Mouse (Mus musculus) right cerebral cortex, postnatal 4 days (tissue): ENCODE data around the gene Mcm2.
A peak's percentile ranks its signal among the peaks of the same experiment; 100 is the strongest.

Experiments
- DNase-seq: peaks from one replicate; pipeline ENCODE4 v3.0.0-alpha.2; 2022

The Mcm2 gene

DNA sequence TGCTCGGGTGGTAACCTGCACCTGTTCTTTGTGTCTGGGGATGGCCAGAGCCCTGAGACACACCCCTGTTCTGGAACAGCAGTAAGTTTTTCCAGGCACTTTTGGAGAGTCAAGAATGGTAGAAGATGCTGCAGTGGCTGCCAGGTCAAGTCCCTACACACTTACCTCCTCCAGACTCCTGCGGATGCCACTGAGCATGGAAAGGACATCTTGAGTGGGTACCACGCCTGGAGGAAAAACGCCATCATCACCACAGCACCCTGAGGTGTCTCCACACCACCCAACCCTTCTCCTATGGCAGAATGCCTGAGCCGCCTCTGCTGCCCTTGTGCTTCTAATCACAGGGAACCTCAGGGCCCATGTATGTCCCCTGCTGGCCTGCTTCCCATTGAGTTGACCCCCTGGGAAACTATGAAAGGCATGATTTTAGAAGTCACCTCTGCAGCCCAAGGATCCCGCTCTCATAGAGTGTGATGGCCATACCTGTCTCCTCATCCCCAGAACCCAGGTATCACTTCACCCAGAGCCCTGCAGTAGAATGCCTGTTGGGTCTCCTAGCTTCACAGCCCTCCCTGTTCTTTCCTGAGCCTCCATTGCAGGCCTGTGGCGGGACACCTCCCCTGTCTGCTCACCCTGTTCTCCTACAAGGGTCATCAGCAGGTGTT is 53.5 kb downstream of the Mcm2 start:
- no peak for DNase-seq

DNA sequence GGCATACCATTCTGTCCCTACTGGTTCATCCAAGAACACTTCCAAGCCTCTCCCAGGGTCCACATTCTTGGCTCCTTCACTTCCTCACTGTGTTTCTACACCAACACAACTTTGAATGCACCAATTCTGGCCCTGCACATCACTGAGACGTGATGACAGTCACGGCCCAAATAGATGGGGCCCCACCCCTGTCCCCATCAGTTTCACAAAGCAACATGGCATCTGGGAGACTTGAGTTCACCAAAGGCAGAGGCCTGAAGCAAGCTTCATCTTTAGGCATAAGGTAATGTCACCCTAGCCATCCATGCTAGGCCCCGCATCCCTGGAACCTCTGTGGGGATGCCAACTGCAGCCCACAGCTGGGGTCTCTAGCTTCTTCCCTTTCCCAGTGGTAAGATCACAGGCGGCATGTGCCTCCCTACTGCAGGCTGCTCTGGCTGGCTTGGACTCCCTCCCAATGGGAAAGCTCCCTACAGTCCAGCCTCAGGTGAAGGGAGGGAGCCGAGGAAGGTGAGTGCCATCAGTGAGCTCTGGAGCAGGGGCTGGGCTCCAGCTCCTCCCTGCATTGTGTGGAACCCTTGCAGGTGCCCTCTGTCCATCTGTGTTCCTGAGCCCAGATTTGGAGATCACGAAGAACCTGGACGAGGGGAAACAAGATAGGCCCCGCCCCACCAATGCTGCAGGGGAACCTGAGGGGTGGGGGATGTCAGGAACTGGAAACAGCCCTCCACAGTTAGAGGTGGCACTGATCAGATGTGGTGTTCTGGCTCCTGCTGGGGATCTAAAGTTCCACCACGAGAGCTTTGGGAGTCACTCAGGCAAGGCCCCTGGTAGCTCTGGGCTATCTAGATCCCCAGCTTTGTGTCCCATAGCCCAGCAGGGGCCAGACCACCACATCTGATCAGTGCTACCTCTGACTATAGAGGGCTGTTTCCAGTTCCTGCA is 54.5 kb downstream of the Mcm2 start:
- DNase-seq = no peak

DNA sequence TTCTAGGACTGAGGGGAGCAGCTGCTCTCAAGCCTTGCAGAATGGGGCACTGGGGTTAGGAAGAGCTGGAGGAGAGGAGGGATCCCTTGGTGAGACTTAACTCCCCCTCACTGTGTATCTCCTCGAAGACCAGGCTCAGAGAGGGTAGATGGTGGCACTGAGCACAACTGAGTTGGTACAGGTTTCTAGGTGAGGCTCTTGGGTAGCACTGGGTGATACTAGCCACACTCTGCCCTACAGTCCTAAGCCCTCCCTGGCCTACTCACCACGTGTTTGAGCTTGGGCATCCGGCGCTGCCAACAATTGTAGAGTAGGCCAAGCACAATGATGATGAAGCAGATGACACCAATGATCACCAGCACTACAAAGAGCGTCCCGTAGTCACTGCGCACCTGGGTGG is 55.3 kb downstream of the Mcm2 start:
- no peak for DNase-seq

DNA sequence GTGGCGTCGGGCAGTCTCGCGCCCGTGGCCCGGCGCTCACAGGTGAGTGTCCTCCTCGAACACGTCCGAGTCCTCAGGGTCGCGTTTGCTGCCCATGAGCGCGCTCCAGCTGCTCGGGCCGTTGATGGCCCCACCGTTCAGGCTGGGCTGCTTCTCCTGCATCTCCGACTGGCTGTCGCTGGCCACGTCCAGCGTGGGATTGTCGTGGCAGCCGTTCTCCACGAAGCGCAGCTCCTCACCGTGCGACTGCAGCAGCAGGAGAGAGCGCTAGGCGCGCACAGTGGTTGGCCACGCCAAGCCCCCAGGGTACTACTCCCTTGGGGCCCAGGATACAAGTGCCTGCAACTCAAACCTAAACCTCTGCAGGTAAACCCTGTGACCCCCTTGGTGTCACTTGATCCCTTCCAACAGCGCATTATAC is 55.8 kb downstream of the Mcm2 start:
- DNase-seq = peak; percentile 63

DNA sequence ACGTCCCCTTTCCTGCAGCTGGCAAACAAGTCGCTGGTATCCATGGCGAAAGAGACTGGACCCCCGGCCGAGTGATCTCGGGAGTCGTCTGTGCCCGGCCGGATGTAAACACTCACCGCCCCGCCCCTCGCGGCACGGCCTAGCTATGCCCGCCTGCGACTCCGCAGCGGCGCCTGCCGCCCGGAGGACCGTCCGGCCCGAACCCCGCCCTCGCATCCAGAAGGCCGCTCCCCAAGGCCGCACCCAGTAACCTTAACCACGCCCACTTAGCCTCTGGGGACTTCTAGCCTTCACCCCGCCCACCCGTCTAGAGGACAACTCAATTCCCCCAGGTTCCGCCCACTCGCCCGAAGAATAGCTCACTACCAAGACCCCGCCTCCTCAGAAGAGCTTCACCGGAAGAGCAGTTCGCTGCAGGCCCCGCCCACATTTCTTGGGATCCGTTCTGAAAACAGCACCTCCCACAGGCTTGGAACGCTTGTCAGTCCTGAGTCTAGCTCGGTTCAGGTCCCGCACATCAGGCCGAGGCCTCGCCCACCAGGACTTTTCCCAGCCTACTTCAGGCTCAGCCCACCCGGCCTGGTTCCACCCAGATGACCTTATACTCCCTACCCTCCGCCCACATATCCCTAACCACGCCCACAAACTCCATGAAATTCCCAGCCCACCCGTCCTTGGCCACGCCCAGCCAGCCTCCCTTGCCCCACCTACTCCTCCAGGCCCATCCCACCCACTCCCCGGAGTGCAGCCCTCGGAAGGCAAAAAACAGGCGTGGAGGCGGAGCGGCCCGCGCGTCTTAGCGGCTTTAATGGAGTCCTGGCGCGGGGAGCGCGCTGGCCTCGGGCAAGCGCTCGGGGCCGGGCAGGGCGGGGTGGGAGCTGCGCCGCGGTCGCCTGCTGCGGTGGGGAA is 56.5 kb downstream of the Mcm2 start, which contains the start of gene Abtb1:
Gene Abtb1, minus strand, starts transcription at position 204 of the 909 bp plus-strand sequence.
- peak; percentile 94 for DNase-seq

GRCm38 (mm10) chr6:88841514-88841780 is 57.1 kb downstream of the Mcm2 start:
- DNase-seq = no peak

GRCm38 (mm10) chr6:88840791-88841513 is 57.6 kb downstream of the Mcm2 start:
- DNase-seq = no peak

- DNase-seq = no peak
These were observed 58.4 kb downstream of the Mcm2 start for GRCm38 (mm10) chr6:88840211-88840610.

DNA sequence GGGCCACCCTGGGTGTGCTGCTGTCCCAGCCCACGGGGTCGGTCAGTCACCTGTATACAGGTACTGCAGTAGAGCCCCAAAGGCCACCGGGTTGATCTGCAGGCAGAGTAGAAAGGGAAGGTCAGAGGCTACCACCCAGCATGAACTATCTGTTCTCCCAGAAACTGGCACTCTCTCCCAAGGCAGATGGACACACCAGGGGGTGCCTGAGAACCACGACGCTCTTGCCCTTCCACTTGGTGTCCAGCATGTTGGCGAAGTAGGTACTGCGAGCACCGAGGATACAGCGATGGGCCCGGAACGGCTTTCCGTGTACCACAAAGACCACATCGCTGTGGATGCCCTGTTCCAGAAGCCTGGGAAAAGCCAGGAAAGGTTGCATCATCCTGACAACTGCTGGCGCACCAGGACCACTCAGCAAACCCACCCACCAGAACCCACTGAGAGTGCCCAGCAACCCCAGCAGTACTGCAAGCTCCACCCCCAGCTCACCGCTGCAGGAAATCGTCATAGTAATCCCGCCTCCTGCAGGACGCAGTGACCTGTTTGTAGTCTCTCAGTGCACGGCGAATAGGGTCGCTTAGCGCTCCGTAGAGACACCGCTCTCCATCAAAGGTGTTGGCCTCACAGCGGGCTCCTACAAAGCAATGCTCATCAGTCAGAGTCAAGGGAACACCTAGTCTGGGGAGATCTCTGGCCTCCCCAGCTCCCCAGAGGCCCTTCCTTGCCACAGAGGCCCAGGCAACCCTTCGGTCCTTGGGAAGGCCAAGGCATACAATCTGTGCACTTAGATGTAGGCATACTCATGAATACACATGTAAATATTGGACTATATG is 59.2 kb downstream of the Mcm2 start:
- DNase-seq = no peak

- DNase-seq = no peak
These were observed 60.0 kb downstream of the Mcm2 start for GRCm38 (mm10) chr6:88838613-88839012.

DNA sequence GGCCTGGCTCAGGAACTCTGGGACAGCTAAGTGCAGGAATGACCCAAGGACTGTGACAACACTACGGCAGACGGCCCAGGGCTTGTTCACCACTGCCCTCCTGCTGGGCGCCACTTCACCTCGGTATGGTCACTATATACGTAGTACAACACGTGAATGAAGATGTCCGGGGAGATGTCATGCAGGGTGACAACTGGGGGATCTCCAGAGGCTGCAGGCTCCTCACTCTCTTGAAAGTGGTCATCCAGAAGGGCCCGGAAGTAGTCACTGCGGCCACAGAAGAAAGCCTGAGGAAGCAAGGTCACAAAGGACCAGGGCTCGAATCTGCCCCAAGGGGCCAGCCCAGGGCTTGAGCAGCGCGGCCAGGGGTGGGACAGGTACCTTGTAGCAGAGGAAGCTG is 60.6 kb downstream of the Mcm2 start:
- DNase-seq = no peak

DNA sequence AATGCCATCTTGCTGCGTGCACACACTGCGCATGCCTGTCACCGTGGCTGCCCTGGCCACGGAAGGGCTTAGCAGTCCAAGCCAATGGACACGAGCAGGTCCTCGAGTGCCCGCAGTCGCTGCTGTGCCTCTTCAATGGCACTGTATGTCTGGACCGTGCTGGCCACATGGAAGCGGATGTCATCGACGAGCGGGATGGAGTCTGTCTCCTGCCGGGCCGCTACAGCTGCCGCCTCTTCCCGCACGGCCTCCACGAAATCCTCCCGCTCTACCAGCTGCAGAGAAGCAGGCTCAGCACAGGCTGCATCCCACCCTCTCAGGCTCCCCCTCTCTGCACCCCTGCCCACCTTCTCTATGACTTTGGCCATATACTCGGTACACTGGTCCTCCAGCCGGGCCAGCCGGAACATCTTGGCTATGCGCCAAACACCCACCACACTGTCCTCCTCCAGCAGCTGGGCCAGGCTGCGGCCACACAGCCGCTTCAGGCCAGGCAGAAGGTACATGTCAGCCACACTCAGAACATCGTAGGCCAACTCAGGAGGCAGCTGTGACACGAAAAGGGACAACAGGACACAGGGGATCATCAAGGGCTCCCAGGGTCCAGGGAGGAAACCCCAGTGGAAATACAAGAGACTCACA is 62.3 kb downstream of the Mcm2 start:
- no peak for DNase-seq

DNA sequence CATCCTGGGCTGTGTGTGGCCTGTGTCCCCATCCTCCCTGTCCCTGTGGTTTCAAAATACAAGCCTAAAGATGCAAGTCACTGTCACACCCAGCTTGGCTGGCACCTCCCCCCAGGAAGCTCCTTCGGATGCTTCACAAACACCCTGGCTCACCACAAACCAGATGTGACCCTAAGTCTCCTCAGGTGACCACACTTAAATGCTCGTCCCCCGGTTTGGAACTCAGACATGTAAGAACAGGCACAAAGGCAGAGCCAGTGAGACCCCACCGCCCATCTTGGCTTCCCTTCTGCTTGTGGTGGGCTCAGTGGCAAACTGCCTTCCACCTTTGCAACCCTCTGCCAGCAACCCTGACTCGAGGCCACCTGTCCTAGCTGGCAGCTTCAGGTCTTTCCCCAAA is 63.5 kb downstream of the Mcm2 start:
- no peak for DNase-seq
